ENCODE assay signal across 20 mouse cellular contexts in the genomic region with DNA sequence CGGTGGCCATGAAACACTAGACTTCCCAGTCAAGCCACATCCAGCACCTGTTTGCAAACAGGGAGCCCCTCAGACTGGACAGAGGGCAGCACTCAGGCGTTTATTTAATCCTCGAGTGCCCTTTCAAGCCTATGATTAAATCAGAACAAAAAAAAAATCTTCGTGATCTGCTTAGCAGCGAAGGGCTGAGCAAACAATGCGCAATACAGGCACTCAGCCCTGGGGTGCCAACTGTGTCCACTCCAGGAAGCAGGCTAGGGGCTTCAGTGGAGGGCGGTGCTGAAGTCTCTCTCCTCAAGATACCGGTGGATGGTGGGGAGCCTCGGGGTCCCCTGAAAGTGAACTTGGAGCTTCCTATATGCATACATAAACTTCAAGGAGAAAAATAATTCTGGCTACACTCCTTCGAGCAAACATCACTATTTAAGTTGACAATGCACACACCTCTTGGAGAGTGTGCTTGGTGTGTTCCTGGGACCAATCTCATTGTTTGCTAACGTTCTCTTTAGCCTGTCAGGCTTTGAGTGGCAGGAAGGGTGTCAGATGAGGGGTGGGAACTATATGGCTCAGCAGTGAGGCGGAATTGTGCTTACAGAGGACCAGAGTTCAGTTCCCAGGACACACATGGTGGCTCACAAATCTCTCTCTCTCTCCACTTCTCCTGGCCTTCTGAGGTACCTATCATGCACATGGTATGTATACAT. TPM values are rescaled to one million over a fixed set of nuclear protein-coding genes. Genes with fewer than 3 reads are reported as not detected.
A peak's percentile ranks its signal among the peaks of the same experiment; 100 is the strongest.
DNase-seq lines count a peak whose midpoint lies in the region; ATAC-seq and TF ChIP-seq lines count a peak whose summit lies in the region.
"Had no signal": no experiment of that assay in that cellular context is flagged by ENCODE, and none has a peak within 500 bp of the region (broad histone marks: within the 10 kb centered on the region; RNA-seq: fewer than 3 reads in every experiment).

No protein-coding gene starts in this region.

- TF ChIP-seq CTCF in lung, embryonic 14.5 days (IDR thresholded peaks at IDR 0.05; ENCODE audit: low read depth) = no peak

- 60% methylated on average over 12 of the region's 12 CpGs for WGBS in hindbrain, embryonic 13.5 days
- WGBS in hindbrain, embryonic 12.5 days = 57% methylated on average over 12 of the region's 12 CpGs
- WGBS in lung, embryonic 14.5 days = 43% methylated on average over 12 of the region's 12 CpGs

- no peak for ATAC-seq in hindbrain, embryonic 13.5 days (ENCODE audit: low FRiP score)
- no peak for ATAC-seq in hindbrain, embryonic 12.5 days (ENCODE audit: low FRiP score)
- ATAC-seq in lung, embryonic 14.5 days (ENCODE audit: insufficient read depth) = peak; percentile 56; the same call in 1 of the 2 replicates
- ATAC-seq: intestine, embryonic 15.5 days; liver, embryonic 12.5 days had no signal

- H3K9ac ChIP-seq in hindbrain, embryonic 13.5 days = peak overlapping the region; percentile 13; the same call in 1 of the 2 replicates
- no peak overlapping the region for H3K9ac ChIP-seq in hindbrain, embryonic 12.5 days
- H3K9ac ChIP-seq in lung, embryonic 14.5 days = no peak overlapping the region
- H3K9ac ChIP-seq: embryonic facial prominence, embryonic 15.5 days; hindbrain, embryonic 14.5 days; intestine, embryonic 15.5 days; kidney, embryonic 15.5 days; liver, embryonic 12.5 days; neural tube, embryonic 12.5 days had no signal

- DNase-seq in lung, embryonic 14.5 days = peak; percentile 30
- DNase-seq in lung, postnatal 10 days = peak; percentile 32
- DNase-seq in retina, postnatal 1 day = peak; percentile 56
- no peak for DNase-seq in frontal cortex, postnatal 25 days (ENCODE audit: low spot score in 2 of 2)
- no peak for DNase-seq in frontal cortex, adult 2 months (ENCODE audit: extremely low spot score in 1 of 2, low spot score in 1 of 2)
- no peak for DNase-seq in kidney, postnatal 36 days
- DNase-seq: cerebellum, adult 18-20 months; cerebellum, postnatal 25 days; thymus, postnatal 25 days had no signal

- no peaks in the 10 kb centered on the region for H3K9me3 ChIP-seq in hindbrain, embryonic 13.5 days
- no peaks in the 10 kb centered on the region for H3K9me3 ChIP-seq in hindbrain, embryonic 12.5 days (replicated peaks)
- no peaks in the 10 kb centered on the region for H3K9me3 ChIP-seq in lung, embryonic 14.5 days (ENCODE audit: low read depth, low read length)
- H3K9me3 ChIP-seq: embryonic facial prominence, embryonic 15.5 days; intestine, embryonic 15.5 days; kidney, embryonic 15.5 days; liver, embryonic 12.5 days; neural tube, embryonic 12.5 days had no signal

- no peak overlapping the region for H3K4me3 ChIP-seq in hindbrain, embryonic 13.5 days
- no peak overlapping the region for H3K4me3 ChIP-seq in hindbrain, embryonic 12.5 days
- no peak overlapping the region for H3K4me3 ChIP-seq in lung, embryonic 14.5 days (ENCODE audit: low read depth, low read length)
- H3K4me3 ChIP-seq: embryonic facial prominence, embryonic 15.5 days; intestine, embryonic 15.5 days; kidney, embryonic 15.5 days; liver, embryonic 12.5 days; neural tube, embryonic 12.5 days had no signal

- H3K27me3 ChIP-seq in hindbrain, embryonic 13.5 days = 0 out of 2 replicates have a peak, but pooled peaks cover 5% of the 10 kb centered on the region
- H3K27me3 ChIP-seq in hindbrain, embryonic 12.5 days = no peaks in the 10 kb centered on the region
- no peaks in the 10 kb centered on the region for H3K27me3 ChIP-seq in lung, embryonic 14.5 days (ENCODE audit: insufficient read depth, low read length)
- H3K27me3 ChIP-seq: embryonic facial prominence, embryonic 15.5 days; intestine, embryonic 15.5 days; kidney, embryonic 15.5 days; neural tube, embryonic 12.5 days had no signal

- no peak overlapping the region for H3K27ac ChIP-seq in hindbrain, embryonic 13.5 days
- no peak overlapping the region for H3K27ac ChIP-seq in hindbrain, embryonic 12.5 days
- no peak overlapping the region for H3K27ac ChIP-seq in lung, embryonic 14.5 days (ENCODE audit: low read depth)
- H3K27ac ChIP-seq: embryonic facial prominence, embryonic 15.5 days; hindbrain, embryonic 14.5 days; intestine, embryonic 15.5 days; kidney, embryonic 15.5 days; liver, embryonic 12.5 days; neural tube, embryonic 12.5 days had no signal

- no peak overlapping the region for H3K4me2 ChIP-seq in hindbrain, embryonic 13.5 days
- H3K4me2 ChIP-seq in hindbrain, embryonic 12.5 days (replicated peaks) = no peak overlapping the region
- H3K4me2 ChIP-seq in lung, embryonic 14.5 days = peak overlapping the region; percentile 33
- H3K4me2 ChIP-seq: embryonic facial prominence, embryonic 15.5 days; hindbrain, embryonic 14.5 days; intestine, embryonic 15.5 days; kidney, embryonic 15.5 days; liver, embryonic 12.5 days; neural tube, embryonic 12.5 days had no signal

- no peaks in the 10 kb centered on the region for H3K4me1 ChIP-seq in hindbrain, embryonic 13.5 days (replicated peaks)
- peaks cover 7% of the 10 kb centered on the region for H3K4me1 ChIP-seq in hindbrain, embryonic 12.5 days
- H3K4me1 ChIP-seq in lung, embryonic 14.5 days (ENCODE audit: insufficient read depth) = no peaks in the 10 kb centered on the region
- H3K4me1 ChIP-seq: embryonic facial prominence, embryonic 15.5 days; intestine, embryonic 15.5 days; kidney, embryonic 15.5 days; liver, embryonic 12.5 days; neural tube, embryonic 12.5 days had no signal

- no peaks in the 10 kb centered on the region for H3K36me3 ChIP-seq in hindbrain, embryonic 13.5 days
- H3K36me3 ChIP-seq in hindbrain, embryonic 12.5 days = no peaks in the 10 kb centered on the region
- no peaks in the 10 kb centered on the region for H3K36me3 ChIP-seq in lung, embryonic 14.5 days (ENCODE audit: insufficient read depth)
- H3K36me3 ChIP-seq: embryonic facial prominence, embryonic 15.5 days; intestine, embryonic 15.5 days; kidney, embryonic 15.5 days; liver, embryonic 12.5 days; neural tube, embryonic 12.5 days had no signal

RNA-seq across cellular contexts. Expression of gene Kcne2, which starts 2.2 kb away (rescaled TPM):
- 22.7 and 49.7 TPM in 2 replicates for polyA plus RNA-seq in hindbrain, embryonic 13.5 days (2015; fragmentation: Nextera tagmentation; extraction: Ambion mirVana)
- polyA plus RNA-seq in hindbrain, embryonic 12.5 days (2016; fragmentation: Nextera tagmentation; extraction: Ambion mirVana) = 17.7 and 25.6 TPM in 2 replicates
- 0.21 and 0.26 TPM in 2 replicates for polyA plus RNA-seq in lung, embryonic 14.5 days (2014; fragmentation: Nextera tagmentation; extraction: Ambion mirVana)
- polyA plus RNA-seq in frontal cortex, adult 2 months (2012; rRNA removed) = 0.17 and 0.26 TPM in 2 replicates
- polyA plus RNA-seq: C2C12; intestine, embryonic 15.5 days; large intestine, adult 2 months; liver, embryonic 12.5 days had no signal

RNA-seq across cellular contexts. Expression of gene Smim11, which starts 6.7 kb away (rescaled TPM):
- polyA plus RNA-seq in hindbrain, embryonic 13.5 days (2015; fragmentation: Nextera tagmentation; extraction: Ambion mirVana) = 77.9 and 86.6 TPM in 2 replicates
- 101 and 112 TPM in 2 replicates for polyA plus RNA-seq in hindbrain, embryonic 12.5 days (2016; fragmentation: Nextera tagmentation; extraction: Ambion mirVana)
- 130 and 134 TPM in 2 replicates for polyA plus RNA-seq in lung, embryonic 14.5 days (2014; fragmentation: Nextera tagmentation; extraction: Ambion mirVana)
- 33.7 and 35.8 TPM in 2 replicates for polyA plus RNA-seq in frontal cortex, adult 2 months (2012; rRNA removed)

RNA-seq across cellular contexts. Expression of gene Fam243, which starts 26.8 kb away (rescaled TPM):
- polyA plus RNA-seq in hindbrain, embryonic 13.5 days (2015; fragmentation: Nextera tagmentation; extraction: Ambion mirVana) = not detected in 2 replicates
- 0.08 TPM in 2 replicates for polyA plus RNA-seq in hindbrain, embryonic 12.5 days (2016; fragmentation: Nextera tagmentation; extraction: Ambion mirVana)
- polyA plus RNA-seq in lung, embryonic 14.5 days (2014; fragmentation: Nextera tagmentation; extraction: Ambion mirVana) = not detected in 2 replicates
- polyA plus RNA-seq in frontal cortex, adult 2 months (2012; rRNA removed) = not detected in 2 replicates
- polyA plus RNA-seq: C2C12; embryonic facial prominence, embryonic 15.5 days; intestine, embryonic 15.5 days; kidney, embryonic 15.5 days; large intestine, adult 2 months; limb, embryonic 11.5 days; liver, embryonic 12.5 days; neural tube, embryonic 12.5 days had no signal

Comparison
In these comparisons a context has a peak if more than half of its experiments do, and no peak if none do; other contexts are left out.
1. DNase-seq: peak in lung, embryonic 14.5 days (single experiment), lung, postnatal 10 days (single experiment) and retina, postnatal 1 day (single experiment); none in frontal cortex, postnatal 25 days (0 of 2), frontal cortex, adult 2 months (0 of 2) and kidney, postnatal 36 days (0 of 2).
2. RNA of gene Kcne2, which starts 2.2 kb away (polyA plus RNA-seq): 22.7 to 49.7 TPM in hindbrain, embryonic 13.5 days and 17.7 to 25.6 TPM in hindbrain, embryonic 12.5 days; 0.17 to 0.26 TPM in frontal cortex, adult 2 months and 0.21 to 0.26 TPM in lung, embryonic 14.5 days; every median in the first group is over 10 times any median in the second.